Mouse (Mus musculus): Measurements from ENCODE around the gene Ephb2. TPM values are rescaled to one million over a fixed set of nuclear protein-coding genes. Genes with fewer than 3 reads are reported as not detected.

Gene Ephb2
- total RNA-seq, 2 experiments from 2014 or later, result 0.09 TPM; not detected in 1

GRCm38 (mm10) chr4:136636511-136636910 lies 199.3 kb downstream of the Ephb2 start:
- ATAC-seq (replicated peaks; ENCODE audit: low FRiP score, poor library complexity, severe bottlenecking), result no peak

GRCm38 (mm10) chr4:136635995-136636394 lies 199.8 kb downstream of the Ephb2 start:
- ATAC-seq (replicated peaks; ENCODE audit: low FRiP score, poor library complexity, severe bottlenecking), result no peak

GRCm38 (mm10) chr4:136631237-136631994 lies 204.4 kb downstream of the Ephb2 start:
- ATAC-seq (replicated peaks; ENCODE audit: low FRiP score, poor library complexity, severe bottlenecking), result no peak

- no peak for ATAC-seq (replicated peaks; ENCODE audit: low FRiP score, poor library complexity, severe bottlenecking)
Measured at GRCm38 (mm10) chr4:136626590-136626989, 209.2 kb downstream of the Ephb2 start.

GRCm38 (mm10) chr4:136622388-136622787 lies 213.4 kb downstream of the Ephb2 start, which contains the start of gene Lactbl1:
Gene Lactbl1, plus strand, starts transcription at chr4:136622621.
- no peak for ATAC-seq (replicated peaks; ENCODE audit: low FRiP score, poor library complexity, severe bottlenecking)

GRCm38 (mm10) chr4:136621956-136622355 lies 213.8 kb downstream of the Ephb2 start:
- ATAC-seq (replicated peaks; ENCODE audit: low FRiP score, poor library complexity, severe bottlenecking), result no peak

GRCm38 (mm10) chr4:136621336-136621735 lies 214.5 kb downstream of the Ephb2 start:
- ATAC-seq (replicated peaks; ENCODE audit: low FRiP score, poor library complexity, severe bottlenecking), result peak; percentile 65; the same call in 1 of the 2 replicates

GRCm38 (mm10) chr4:136613657-136614056 lies 222.1 kb downstream of the Ephb2 start:
- no peak for ATAC-seq (replicated peaks; ENCODE audit: low FRiP score, poor library complexity, severe bottlenecking)

GRCm38 (mm10) chr4:136610387-136610856 lies 225.4 kb downstream of the Ephb2 start, which contains the start of gene Tex46:
Gene Tex46, plus strand, starts transcription at chr4:136610437.
- ATAC-seq (replicated peaks; ENCODE audit: low FRiP score, poor library complexity, severe bottlenecking), result no peak

- ATAC-seq (replicated peaks; ENCODE audit: low FRiP score, poor library complexity, severe bottlenecking), result no peak
Measured at GRCm38 (mm10) chr4:136605756-136606485, 229.9 kb downstream of the Ephb2 start.

GRCm38 (mm10) chr4:136602568-136602967 lies 233.2 kb downstream of the Ephb2 start, which contains the start of gene Kdm1a:
Gene Kdm1a, minus strand, starts transcription at chr4:136602723.
- peak; percentile 95 for ATAC-seq (replicated peaks; ENCODE audit: low FRiP score, poor library complexity, severe bottlenecking)

- ATAC-seq (replicated peaks; ENCODE audit: low FRiP score, poor library complexity, severe bottlenecking), result peak; percentile 61
Measured at GRCm38 (mm10) chr4:136602018-136602554, 233.7 kb downstream of the Ephb2 start.

- 0 out of 2 replicates have a peak, but pooled peaks have one; percentile 15 for ATAC-seq (replicated peaks; ENCODE audit: low FRiP score, poor library complexity, severe bottlenecking)
Measured at GRCm38 (mm10) chr4:136601476-136601875, 234.3 kb downstream of the Ephb2 start.

GRCm38 (mm10) chr4:136600536-136600935 lies 235.3 kb downstream of the Ephb2 start:
- no peak for ATAC-seq (replicated peaks; ENCODE audit: low FRiP score, poor library complexity, severe bottlenecking)

- ATAC-seq (replicated peaks; ENCODE audit: low FRiP score, poor library complexity, severe bottlenecking), result no peak
Measured at GRCm38 (mm10) chr4:136599869-136600268, 235.9 kb downstream of the Ephb2 start.

- ATAC-seq (replicated peaks; ENCODE audit: low FRiP score, poor library complexity, severe bottlenecking), result no peak
Measured at GRCm38 (mm10) chr4:136598268-136598876, 237.4 kb downstream of the Ephb2 start.

All from erythroblast, adult 5-6 weeks (primary cell).